Mouse (Mus musculus) MEL (cell line): ENCODE measurements around the gene A730015C16Rik.

Experiments used
- CTCF ChIP-seq, 3 experiments: IDR thresholded peaks in 2 of 3; conservative IDR thresholded peaks in 1 of 3; 2 replicates each; pipeline ENCODE4 v1.5.1; 2011 to 2012; ENCODE audit warnings: low read length in 3 of 3, low read depth in 2 of 3, mild to moderate bottlenecking in 2 of 3, improper control_type of control experiment in 1 of 3, inconsistent platforms in 1 of 3, mixed read lengths in 1 of 3, moderate library complexity in 1 of 3; ENCODE audit not compliant: control insufficient read depth in 1 of 3, insufficient read depth in 1 of 3, poor library complexity in 1 of 3, severe bottlenecking in 1 of 3
- EP300 ChIP-seq, 2 experiments: IDR thresholded peaks; 2 replicates each; pipeline ENCODE4 v1.6.1; 2011; ENCODE audit warnings: improper control_type of control experiment in 2 of 2, low read length in 2 of 2, low read depth in 1 of 2, mild to moderate bottlenecking in 1 of 2
- GATA1 ChIP-seq: IDR thresholded peaks from 2 replicates; pipeline ENCODE4 v1.6.1; 2011; ENCODE audit warnings: low read depth, low read length, improper control_type of control experiment
- HCFC1 ChIP-seq: IDR thresholded peaks from 2 replicates; pipeline ENCODE4 v1.6.1; 2012; ENCODE audit warnings: low read depth, mild to moderate bottlenecking, inconsistent platforms, low read length, improper control_type of control experiment, moderate library complexity
- KAT2A ChIP-seq: conservative IDR thresholded peaks from 2 replicates; pipeline ENCODE4 v1.6.1; 2012; ENCODE audit warnings: low read depth, low read length, improper control_type of control experiment, inconsistent platforms
- MAFK ChIP-seq: IDR thresholded peaks from 2 replicates; pipeline ENCODE4 v1.6.1; 2011; ENCODE audit warnings: low read depth, mild to moderate bottlenecking, low read length, improper control_type of control experiment, borderline replicate concordance
- MAX ChIP-seq: IDR thresholded peaks from 2 replicates; pipeline ENCODE4 v1.6.1; 2011; ENCODE audit warnings: low read length, improper control_type of control experiment
- MEF2A ChIP-seq: IDR thresholded peaks from 2 replicates; pipeline ENCODE4 v1.6.1; 2014; ENCODE audit warnings: low read depth, mild to moderate bottlenecking, inconsistent platforms, low read length, improper control_type of control experiment; ENCODE audit not compliant: poor library complexity, insufficient replicate concordance, severe bottlenecking; ENCODE audit errors: extremely low read depth
- POLR2A ChIP-seq, 2 experiments: IDR thresholded peaks; 2 replicates each; pipeline ENCODE4 v1.6.1; 2011 to 2012; ENCODE audit warnings: low read length in 2 of 2, mild to moderate bottlenecking in 2 of 2, control low read depth in 1 of 2, improper control_type of control experiment in 1 of 2, low read depth in 1 of 2, moderate library complexity in 1 of 2; ENCODE audit not compliant: control insufficient read depth in 1 of 2, insufficient read depth in 1 of 2, poor library complexity in 1 of 2
- USF1 ChIP-seq: IDR thresholded peaks from 2 replicates; pipeline ENCODE4 v1.6.1; 2014; ENCODE audit warnings: low read depth, mild to moderate bottlenecking, inconsistent platforms, low read length, improper control_type of control experiment, moderate library complexity
- USF2 ChIP-seq, 2 experiments: IDR thresholded peaks; 2 replicates each; pipeline ENCODE4 v1.6.1; 2011 to 2012; ENCODE audit warnings: improper control_type of control experiment in 2 of 2, low read length in 2 of 2, borderline replicate concordance in 1 of 2, inconsistent platforms in 1 of 2, low read depth in 1 of 2, mild to moderate bottlenecking in 1 of 2; ENCODE audit not compliant: insufficient read depth in 1 of 2
- ZC3H11A ChIP-seq: IDR thresholded peaks from 2 replicates; pipeline ENCODE4 v1.6.1; 2012; ENCODE audit warnings: low read depth, mild to moderate bottlenecking, inconsistent platforms, low read length, improper control_type of control experiment
- ZNF384 ChIP-seq: IDR thresholded peaks from 2 replicates; pipeline ENCODE4 v1.6.1; 2012; ENCODE audit warnings: low read depth, mild to moderate bottlenecking, inconsistent platforms, low read length, improper control_type of control experiment

DNA sequence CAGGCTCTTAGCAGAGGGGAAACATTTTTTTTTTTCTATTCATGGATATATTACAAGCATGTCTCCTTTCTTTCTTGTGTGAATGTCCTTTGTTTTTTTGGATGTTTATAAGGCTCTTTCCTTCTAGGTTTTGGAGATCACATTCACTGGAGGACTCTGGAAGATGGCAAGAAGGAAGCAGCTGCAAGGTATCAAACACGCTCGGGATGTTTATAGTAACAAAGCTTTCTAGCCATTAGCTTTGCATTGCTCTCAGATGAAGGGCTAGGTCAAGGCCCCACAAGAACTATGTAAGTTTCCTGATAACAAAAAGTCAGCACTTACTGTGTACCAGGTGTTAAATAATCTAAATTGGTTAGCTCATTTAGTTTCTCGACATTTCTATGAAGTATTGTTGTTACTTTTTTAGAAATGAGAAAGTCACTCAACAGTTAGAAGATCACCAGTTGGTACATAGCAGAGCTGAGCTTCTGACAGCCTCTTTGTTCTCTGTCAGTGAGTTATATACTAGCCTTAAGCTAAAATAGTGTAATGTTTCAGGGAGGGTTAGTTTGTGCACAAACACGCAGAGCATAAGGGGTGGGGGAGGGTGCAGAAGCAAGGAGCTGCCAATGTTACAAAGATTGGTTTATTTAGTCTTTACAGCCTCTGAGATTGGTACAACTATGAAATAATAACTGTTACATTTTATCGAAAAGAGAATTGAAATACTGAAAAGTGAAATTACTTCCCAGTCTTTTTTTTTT, 2.4 kb downstream of the A730015C16Rik start:
- no peak for TF ChIP-seq KAT2A
- no peak for TF ChIP-seq MAFK
- no peak for TF ChIP-seq HCFC1
- no peak for TF ChIP-seq CTCF (IDR thresholded peaks at IDR 0.05 in 2 of 3, conservative IDR thresholded peaks at IDR 0.05 in 1 of 3; ENCODE audit: control insufficient read depth in 1 of 3, insufficient read depth in 1 of 3, low read depth in 2 of 3, low read length in 3 of 3, poor library complexity in 1 of 3, severe bottlenecking in 1 of 3)
- no peak for TF ChIP-seq ZC3H11A
- TF ChIP-seq POLR2A (IDR thresholded peaks at IDR 0.05; ENCODE audit: control insufficient read depth in 1 of 2, insufficient read depth in 1 of 2, low read depth in 1 of 2, low read length in 2 of 2, poor library complexity in 1 of 2) = no peak
- no peak for TF ChIP-seq USF2 (IDR thresholded peaks at IDR 0.05; ENCODE audit: borderline replicate concordance in 1 of 2, insufficient read depth in 1 of 2, low read depth in 1 of 2, low read length in 2 of 2)
- no peak for TF ChIP-seq MEF2A
- no peak for TF ChIP-seq USF1
- TF ChIP-seq GATA1 = no peak
- no peak for TF ChIP-seq EP300 (IDR thresholded peaks at IDR 0.05; ENCODE audit: low read depth in 1 of 2, low read length in 2 of 2)
- no peak for TF ChIP-seq ZNF384
- TF ChIP-seq MAX = no peak
